Mouse (Mus musculus): ENCODE measurements at regions not wholly inside any gene's neighbourhood (a gene's known extent, or its start where the extent isn't known, plus 50 kb on each side); places are given as distances from the start of the nearest gene placed in this dataset.
"Not testable (repeated sequence)": the region's sequence is repeated elsewhere in the genome, so short reads cannot be mapped to it uniquely, and the experiment has no call there.

DNA sequence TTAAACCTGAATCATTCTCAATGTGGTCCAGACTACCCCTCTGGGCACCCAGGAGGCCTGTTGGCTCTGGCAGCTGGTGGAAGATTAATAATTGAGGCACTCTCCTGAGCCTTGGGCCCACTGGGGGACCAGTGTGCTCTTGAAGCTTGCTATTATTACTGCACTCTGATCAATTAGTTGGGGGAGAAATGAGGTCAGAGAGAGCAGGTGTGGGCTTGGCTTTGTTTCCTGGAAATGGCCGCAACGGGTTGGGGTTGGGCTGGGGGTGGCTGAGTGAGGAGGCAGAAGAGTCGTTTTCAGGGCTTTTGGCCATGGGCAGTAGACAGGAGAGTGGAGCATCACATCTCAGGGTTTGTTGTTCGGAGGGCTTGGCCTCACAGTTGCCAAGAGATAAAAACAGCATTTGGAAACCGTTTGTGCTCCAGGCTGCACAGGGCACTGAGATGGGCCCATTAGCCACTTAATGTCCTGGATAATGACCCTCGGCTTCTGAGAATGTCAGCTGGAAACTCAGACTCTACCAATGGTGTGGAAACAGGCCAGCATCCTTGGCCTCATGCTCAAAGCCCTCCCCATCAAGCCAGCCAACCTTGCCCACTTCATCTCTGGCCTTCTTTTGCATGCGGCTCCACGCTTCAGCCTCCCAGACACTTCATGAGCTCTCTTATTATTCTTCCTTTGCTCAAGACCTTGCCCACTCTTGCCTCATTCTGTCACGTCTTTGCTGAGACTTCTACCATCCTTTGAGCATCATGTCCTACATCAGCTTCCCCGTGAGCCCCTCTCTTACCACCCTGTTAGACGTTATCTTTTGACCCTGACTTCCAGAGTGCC is 118.1 kb downstream of the Dmrta2 start:
- Histone ChIP-seq H3K27ac (ENCODE audit: insufficient read depth, low read length) (no peak overlapping the region), H3K27me3 (ENCODE audit: control insufficient read depth, insufficient read depth, low read length) (no peaks in the 10 kb centered on the region), H3K36me3 (ENCODE audit: control insufficient read depth, insufficient read depth, low read length) (no peaks in the 10 kb centered on the region), H3K4me1 (ENCODE audit: control insufficient read depth, insufficient read depth, insufficient read length) (no peaks in the 10 kb centered on the region), H3K4me3 (ENCODE audit: extremely low read depth, insufficient read depth, insufficient read length) (no peak overlapping the region)
- no peak for DNase-seq (ENCODE audit: low read depth in 1 of 2, low spot score in 2 of 2)
- WGBS, result 83% methylated on average over 11 of the region's 11 CpGs
- TF ChIP-seq CTCF (IDR thresholded peaks at IDR 0.05; ENCODE audit: extremely low read depth, insufficient read depth, insufficient read length, insufficient replicate concordance) (no peak), POLR2A (IDR thresholded peaks at IDR 0.05; ENCODE audit: low read depth, low read length) (no peak)

DNA sequence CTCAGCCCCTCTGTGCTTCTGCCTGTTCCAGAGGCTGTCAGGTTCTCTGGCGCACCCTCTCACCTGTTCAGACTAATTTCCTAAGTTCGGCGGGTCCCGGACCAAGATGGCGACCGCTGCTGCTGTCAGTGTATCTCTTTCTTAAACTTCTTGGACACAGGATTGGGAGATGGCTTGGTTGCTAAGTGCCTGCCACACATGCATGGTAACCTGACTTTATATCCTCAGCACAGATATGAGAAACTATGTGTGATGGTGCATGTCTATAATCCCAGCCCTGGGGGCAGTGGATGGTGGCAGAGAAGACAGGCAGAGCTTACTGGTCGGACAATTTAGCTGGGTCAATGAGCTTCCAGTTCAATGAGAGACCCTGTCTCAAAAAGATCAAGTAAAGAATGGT is 126.3 kb downstream of the Dmrta2 start:
- DNase-seq (ENCODE audit: low read depth in 1 of 2, low spot score in 2 of 2); H3K36me3 ChIP-seq (ENCODE audit: control insufficient read depth, insufficient read depth, low read length); H3K4me1 ChIP-seq (ENCODE audit: control insufficient read depth, insufficient read depth, insufficient read length); H3K27me3 ChIP-seq (ENCODE audit: control insufficient read depth, insufficient read depth, low read length); H3K4me3 ChIP-seq (ENCODE audit: extremely low read depth, insufficient read depth, insufficient read length); H3K27ac ChIP-seq (ENCODE audit: insufficient read depth, low read length): not testable (repeated sequence)
- WGBS, result 90% methylated on average over 7 of the region's 7 CpGs

DNA sequence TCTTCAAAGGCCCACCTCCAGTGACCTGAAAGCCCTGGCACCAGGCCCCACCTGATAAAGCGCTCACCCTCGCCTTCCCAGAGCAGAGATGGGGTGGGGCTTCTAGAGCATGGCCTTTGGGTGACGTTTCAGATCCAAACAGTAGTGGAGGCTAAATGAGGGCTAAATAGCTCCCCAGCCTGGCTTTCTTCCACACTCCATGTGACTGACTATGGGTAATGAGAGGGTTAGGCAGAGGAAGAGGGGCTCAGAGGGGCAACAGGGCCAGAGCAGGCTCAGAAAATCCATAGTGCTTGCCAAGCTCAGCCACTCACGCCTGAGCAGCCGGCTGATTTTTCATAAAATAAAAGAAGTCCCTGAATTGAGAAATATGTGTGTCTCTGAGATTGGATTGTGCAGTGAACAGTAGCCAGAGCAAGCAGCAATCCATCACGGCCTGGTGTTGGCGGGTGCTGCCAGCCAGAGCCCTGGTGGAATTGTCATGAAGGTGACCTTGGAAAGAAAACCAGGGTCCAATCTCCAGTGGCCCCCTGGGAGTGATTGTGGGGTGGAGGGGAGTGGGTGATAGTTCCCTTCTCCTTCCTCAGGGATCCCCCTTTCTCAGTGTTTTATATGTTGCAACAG is 128.9 kb downstream of the Dmrta2 start:
- WGBS, result 74% methylated on average over 7 of the region's 7 CpGs
- Histone ChIP-seq H3K4me3 (ENCODE audit: extremely low read depth, insufficient read depth, insufficient read length) (no peak overlapping the region), H3K36me3 (ENCODE audit: control insufficient read depth, insufficient read depth, low read length) (no peaks in the 10 kb centered on the region), H3K4me1 (ENCODE audit: control insufficient read depth, insufficient read depth, insufficient read length) (no peaks in the 10 kb centered on the region), H3K27me3 (ENCODE audit: control insufficient read depth, insufficient read depth, low read length) (no peaks in the 10 kb centered on the region), H3K27ac (ENCODE audit: insufficient read depth, low read length) (no peak overlapping the region)
- DNase-seq (ENCODE audit: low read depth in 1 of 2, low spot score in 2 of 2), result no peak
- TF ChIP-seq CTCF (IDR thresholded peaks at IDR 0.05; ENCODE audit: extremely low read depth, insufficient read depth, insufficient read length, insufficient replicate concordance) (no peak), POLR2A (IDR thresholded peaks at IDR 0.05; ENCODE audit: low read depth, low read length) (no peak)

DNA sequence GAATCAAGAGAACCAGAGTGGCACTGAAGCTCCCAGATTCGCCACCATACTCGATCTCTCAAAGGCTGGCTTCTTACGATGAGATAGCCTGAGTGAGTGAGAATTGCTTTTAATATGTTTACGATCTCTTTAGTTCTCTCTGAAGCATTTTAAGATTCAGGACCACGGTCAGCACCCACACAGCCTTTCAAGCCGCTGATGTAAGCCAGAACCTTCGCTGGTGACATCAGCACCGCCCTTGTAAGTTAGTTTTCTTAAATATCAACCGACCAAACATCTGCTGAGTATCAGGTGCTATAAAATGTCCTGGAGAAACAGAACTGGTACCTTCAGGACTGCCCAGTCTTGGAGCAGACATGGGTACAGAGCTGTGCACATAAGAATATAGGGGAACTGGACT is 141.6 kb downstream of the Dmrta2 start:
- DNase-seq (ENCODE audit: low read depth in 1 of 2, low spot score in 2 of 2), result no peak
- WGBS, result 25% methylated on average over 9 of the region's 9 CpGs
- Histone ChIP-seq H3K36me3 (ENCODE audit: control insufficient read depth, insufficient read depth, low read length) (no peaks in the 10 kb centered on the region), H3K4me3 (ENCODE audit: extremely low read depth, insufficient read depth, insufficient read length) (no peak overlapping the region), H3K27me3 (ENCODE audit: control insufficient read depth, insufficient read depth, low read length) (no peaks in the 10 kb centered on the region), H3K4me1 (ENCODE audit: control insufficient read depth, insufficient read depth, insufficient read length) (no peaks in the 10 kb centered on the region), H3K27ac (ENCODE audit: insufficient read depth, low read length) (no peak overlapping the region)
- TF ChIP-seq CTCF (IDR thresholded peaks at IDR 0.05; ENCODE audit: extremely low read depth, insufficient read depth, insufficient read length, insufficient replicate concordance) (no peak), POLR2A (IDR thresholded peaks at IDR 0.05; ENCODE audit: low read depth, low read length) (no peak)

DNA sequence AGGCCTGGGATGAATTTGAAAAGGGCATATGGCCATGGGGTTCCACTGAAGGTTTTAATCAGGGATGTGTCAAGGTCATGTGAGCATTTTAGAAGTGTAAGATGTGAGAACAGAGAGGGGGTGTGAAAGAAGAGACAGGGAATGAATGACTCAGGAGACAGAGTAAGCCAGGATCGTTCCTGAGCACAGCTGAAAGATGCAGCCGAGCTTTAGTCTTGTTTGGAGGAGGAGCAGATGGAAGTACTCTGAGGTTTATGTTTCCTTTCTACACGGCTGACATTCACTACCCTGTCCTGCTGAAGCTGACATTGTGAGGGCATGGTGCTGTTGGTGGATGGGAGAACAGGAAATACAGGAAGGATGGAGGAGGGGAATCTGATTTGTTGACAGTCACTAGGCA is 142.0 kb downstream of the Dmrta2 start:
- Histone ChIP-seq H3K27ac (ENCODE audit: insufficient read depth, low read length) (no peak overlapping the region), H3K27me3 (ENCODE audit: control insufficient read depth, insufficient read depth, low read length) (no peaks in the 10 kb centered on the region), H3K36me3 (ENCODE audit: control insufficient read depth, insufficient read depth, low read length) (no peaks in the 10 kb centered on the region), H3K4me3 (ENCODE audit: extremely low read depth, insufficient read depth, insufficient read length) (no peak overlapping the region), H3K4me1 (ENCODE audit: control insufficient read depth, insufficient read depth, insufficient read length) (no peaks in the 10 kb centered on the region)
- TF ChIP-seq POLR2A (IDR thresholded peaks at IDR 0.05; ENCODE audit: low read depth, low read length) (no peak), CTCF (IDR thresholded peaks at IDR 0.05; ENCODE audit: extremely low read depth, insufficient read depth, insufficient read length, insufficient replicate concordance) (no peak)
- DNase-seq (ENCODE audit: low read depth in 1 of 2, low spot score in 2 of 2), result no peak
- 23% methylated on average over 3 of the region's 3 CpGs for WGBS

DNA sequence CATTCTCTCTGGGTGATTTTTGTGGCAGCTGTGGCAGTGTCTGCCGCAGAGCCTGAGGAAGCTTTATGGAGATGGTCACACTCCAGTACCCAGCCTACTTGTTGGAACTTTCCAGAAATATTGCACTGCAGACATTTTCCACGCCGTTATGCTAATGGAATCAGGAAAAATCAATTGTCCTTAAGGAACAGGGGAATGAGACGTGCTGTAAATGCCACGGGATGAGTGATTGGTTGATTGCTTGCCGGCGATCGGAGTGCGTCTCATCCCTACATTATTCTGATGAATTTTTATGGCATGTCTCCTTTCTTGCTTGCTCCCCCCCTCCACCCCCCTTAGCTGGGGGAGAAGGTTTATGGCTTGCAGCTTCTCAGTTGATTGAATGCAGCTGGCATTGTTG is 142.9 kb downstream of the Dmrta2 start:
- no peaks in the 10 kb centered on the region for H3K27me3 ChIP-seq (ENCODE audit: control insufficient read depth, insufficient read depth, low read length)
- H3K4me1 ChIP-seq (ENCODE audit: control insufficient read depth, insufficient read depth, insufficient read length), result no peaks in the 10 kb centered on the region
- H3K36me3 ChIP-seq (ENCODE audit: control insufficient read depth, insufficient read depth, low read length), result no peaks in the 10 kb centered on the region
- H3K4me3 ChIP-seq (ENCODE audit: extremely low read depth, insufficient read depth, insufficient read length), result no peak overlapping the region
- H3K27ac ChIP-seq (ENCODE audit: insufficient read depth, low read length), result no peak overlapping the region
- TF ChIP-seq CTCF (IDR thresholded peaks at IDR 0.05; ENCODE audit: extremely low read depth, insufficient read depth, insufficient read length, insufficient replicate concordance), result no peak
- no peak for TF ChIP-seq POLR2A (IDR thresholded peaks at IDR 0.05; ENCODE audit: low read depth, low read length)
- 56% methylated on average over 9 of the region's 9 CpGs for WGBS
- no peak for DNase-seq (ENCODE audit: low read depth in 1 of 2, low spot score in 2 of 2)

DNA sequence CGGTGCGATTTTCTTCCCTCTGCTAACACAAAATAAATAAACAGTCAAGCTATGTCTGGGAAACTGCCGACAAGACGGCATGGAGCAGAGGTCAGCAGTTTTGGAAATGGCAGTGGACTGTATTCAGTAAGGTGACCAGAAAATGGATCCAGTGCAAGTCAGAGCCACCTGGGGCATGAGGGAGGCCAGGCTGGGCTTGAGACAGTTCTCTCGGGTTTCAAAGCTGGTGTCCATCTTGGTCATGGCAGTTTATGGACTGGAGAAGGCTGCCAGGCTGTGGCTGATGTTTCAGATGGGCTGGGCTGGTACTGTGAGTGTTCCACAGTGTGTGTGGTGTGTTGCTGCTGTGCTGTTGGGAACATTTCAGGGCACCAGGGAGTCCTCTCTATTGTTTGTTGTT is 143.6 kb downstream of the Dmrta2 start:
- DNase-seq (ENCODE audit: low read depth in 1 of 2, low spot score in 2 of 2), result no peak
- no peaks in the 10 kb centered on the region for H3K36me3 ChIP-seq (ENCODE audit: control insufficient read depth, insufficient read depth, low read length)
- no peaks in the 10 kb centered on the region for H3K4me1 ChIP-seq (ENCODE audit: control insufficient read depth, insufficient read depth, insufficient read length)
- no peak overlapping the region for H3K4me3 ChIP-seq (ENCODE audit: extremely low read depth, insufficient read depth, insufficient read length)
- H3K27ac ChIP-seq (ENCODE audit: insufficient read depth, low read length), result no peak overlapping the region
- H3K27me3 ChIP-seq (ENCODE audit: control insufficient read depth, insufficient read depth, low read length), result no peaks in the 10 kb centered on the region
- TF ChIP-seq CTCF (IDR thresholded peaks at IDR 0.05; ENCODE audit: extremely low read depth, insufficient read depth, insufficient read length, insufficient replicate concordance) (no peak), POLR2A (IDR thresholded peaks at IDR 0.05; ENCODE audit: low read depth, low read length) (no peak)
- 48% methylated on average over 5 of the region's 5 CpGs for WGBS

Measured in spleen, adult 2 months (tissue).